Mouse (Mus musculus) bone marrow macrophage, adult 2 months (primary cell): Measurements from ENCODE around the gene Ddx39b.

Experiments used
- CTCF ChIP-seq: IDR thresholded peaks from 2 replicates; pipeline ENCODE4 v1.5.1; 2012; ENCODE audit warnings: low read depth, mild to moderate bottlenecking, low read length, moderate library complexity
- POLR2A ChIP-seq: IDR thresholded peaks from 2 replicates; pipeline ENCODE4 v1.6.1; 2012; ENCODE audit warnings: mild to moderate bottlenecking, low read depth, low read length, borderline replicate concordance

- TF ChIP-seq POLR2A (no peak), CTCF (no peak)
Measured at GRCm38 (mm10) chr17:35269653-35270347, 28.3 kb downstream of the Ddx39b start.
